Mouse (Mus musculus) kidney, embryonic 15.5 days (tissue): ENCODE results near the gene Itpr2. TPM values are rescaled to one million over a fixed set of nuclear protein-coding genes. Genes with fewer than 3 reads are reported as not detected.

Experiments used
- ATAC-seq: fragments of 200-750 bp; cut with Nextera tagmentation; replicated peaks from 2 replicates; pipeline ENCODE4 v1.8.0; 2017; ENCODE audit warnings: moderate TSS enrichment; ENCODE audit not compliant: low FRiP score
- H3K27ac ChIP-seq: fragments of 300-500 bp; sonication (generic); 2 replicates; pipeline ENCODE4 v1.5.1; 2015; ENCODE audit warnings: mild to moderate bottlenecking, inconsistent platforms
- H3K27me3 ChIP-seq: fragments of 300-500 bp; sonication (generic); 2 replicates; pipeline ENCODE4 v1.6.1; 2015; ENCODE audit warnings: inconsistent platforms
- H3K36me3 ChIP-seq: fragments of 300-500 bp; sonication (generic); 2 replicates; pipeline ENCODE4 v1.6.1; 2015; ENCODE audit warnings: inconsistent platforms
- H3K4me1 ChIP-seq: fragments of 300-500 bp; sonication (generic); 2 replicates; pipeline ENCODE4 v1.6.1; 2015; ENCODE audit warnings: inconsistent platforms
- H3K4me2 ChIP-seq: fragments of 300-500 bp; sonication (generic); 2 replicates; pipeline ENCODE4 v1.6.1; 2015; ENCODE audit warnings: moderate library complexity, mild to moderate bottlenecking, inconsistent platforms
- H3K4me3 ChIP-seq: fragments of 300-500 bp; sonication (generic); replicated peaks from 2 replicates; pipeline ENCODE4 v1.5.1; 2015; ENCODE audit warnings: mild to moderate bottlenecking, inconsistent platforms
- H3K9ac ChIP-seq: fragments of 300-500 bp; sonication (generic); 2 replicates; pipeline ENCODE4 v1.6.1; 2015; ENCODE audit warnings: mild to moderate bottlenecking, inconsistent platforms
- H3K9me3 ChIP-seq: fragments of 300-500 bp; sonication (generic); replicated peaks from 2 replicates; pipeline ENCODE4 v1.6.1; 2016; ENCODE audit warnings: inconsistent platforms
- WGBS: fragments of 180-500 bp; shearing (Covaris S2); methylation state at CpG from one replicate; pipeline ENCODE4 v1.1.7; 2015; ENCODE audit warnings: mixed read lengths; 5-methylcytosine and 5-hydroxymethylcytosine counted together
- polyA plus RNA-seq: library from polyadenylated mRNA; unstranded; fragments of >200 nt; fragmentation: Nextera tagmentation; extraction: Ambion mirVana; gene quantifications from 2 replicates; pipeline ENCODE4 v1.2.1, GENCODE M21; 2015

Itpr2 gene
- polyA plus RNA-seq, 1 experiment from 2014 or later = 15.0 TPM

DNA sequence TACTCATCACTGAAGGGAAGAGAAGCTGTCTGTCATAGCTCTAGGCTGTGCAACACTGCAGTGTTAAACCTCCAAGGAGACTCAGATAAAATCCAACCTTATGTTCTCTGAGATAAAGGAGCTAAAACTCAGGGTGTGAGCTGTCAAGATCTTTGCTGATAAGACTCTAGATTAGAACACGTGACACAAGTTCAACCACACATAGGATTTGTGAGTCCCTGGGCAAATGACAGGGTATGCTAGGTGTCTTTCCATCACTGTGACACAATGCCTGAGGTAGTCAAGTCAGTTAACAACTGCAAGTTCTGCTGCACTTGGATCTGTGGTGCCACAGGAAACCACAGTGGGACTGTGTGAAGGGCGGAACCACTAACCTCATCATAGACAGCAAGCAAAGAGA is 67.8 kb downstream of the Itpr2 start:
- no peak for ATAC-seq
- no peaks in the 10 kb centered on the region for H3K27me3 ChIP-seq
- H3K4me3 ChIP-seq = no peak overlapping the region
- H3K36me3 ChIP-seq = no peaks in the 10 kb centered on the region
- no peak overlapping the region for H3K4me2 ChIP-seq
- H3K27ac ChIP-seq = no peak overlapping the region
- 96% methylated on average over 2 of the region's 2 CpGs for WGBS
- no peak overlapping the region for H3K9ac ChIP-seq
- H3K4me1 ChIP-seq = peaks cover 10% of the 10 kb centered on the region
- H3K9me3 ChIP-seq = no peaks in the 10 kb centered on the region

DNA sequence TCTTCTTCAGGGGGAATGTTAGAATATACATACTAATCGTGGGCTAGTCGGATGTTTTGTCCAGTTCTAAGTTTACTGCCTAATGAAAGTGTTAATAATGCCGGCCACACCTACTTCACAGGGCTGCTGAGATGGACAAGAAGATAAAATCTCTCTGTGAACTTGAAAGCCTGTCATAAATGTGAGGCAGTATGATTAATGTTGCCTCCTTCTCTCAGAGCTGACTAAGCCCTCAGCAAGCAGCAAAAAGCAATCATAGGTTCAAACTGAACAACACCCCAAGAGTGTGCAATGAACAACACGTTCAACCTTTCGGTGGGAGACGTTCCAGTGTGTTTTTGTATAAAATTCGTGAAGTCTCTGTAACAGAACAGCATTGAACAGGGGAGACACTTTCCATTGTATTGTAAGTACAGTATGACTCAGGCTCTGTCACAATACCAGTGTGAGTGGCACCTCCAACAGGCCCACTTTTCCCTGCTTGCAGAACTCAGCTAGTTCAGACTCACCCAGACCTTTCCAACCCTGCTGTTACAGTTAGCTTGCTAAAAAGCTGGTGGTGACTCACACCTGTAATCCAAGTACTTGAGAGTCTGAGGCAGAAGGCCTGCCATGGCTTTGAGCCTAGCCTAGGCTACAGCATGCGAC is 69.7 kb downstream of the Itpr2 start:
- no peak overlapping the region for H3K4me3 ChIP-seq
- no peaks in the 10 kb centered on the region for H3K9me3 ChIP-seq
- no peaks in the 10 kb centered on the region for H3K27me3 ChIP-seq
- H3K4me1 ChIP-seq = peaks cover 10% of the 10 kb centered on the region
- no peak for ATAC-seq
- H3K36me3 ChIP-seq = no peaks in the 10 kb centered on the region
- H3K9ac ChIP-seq = no peak overlapping the region
- H3K27ac ChIP-seq = no peak overlapping the region
- no peak overlapping the region for H3K4me2 ChIP-seq
- WGBS = 65% methylated on average over 8 of the region's 8 CpGs

DNA sequence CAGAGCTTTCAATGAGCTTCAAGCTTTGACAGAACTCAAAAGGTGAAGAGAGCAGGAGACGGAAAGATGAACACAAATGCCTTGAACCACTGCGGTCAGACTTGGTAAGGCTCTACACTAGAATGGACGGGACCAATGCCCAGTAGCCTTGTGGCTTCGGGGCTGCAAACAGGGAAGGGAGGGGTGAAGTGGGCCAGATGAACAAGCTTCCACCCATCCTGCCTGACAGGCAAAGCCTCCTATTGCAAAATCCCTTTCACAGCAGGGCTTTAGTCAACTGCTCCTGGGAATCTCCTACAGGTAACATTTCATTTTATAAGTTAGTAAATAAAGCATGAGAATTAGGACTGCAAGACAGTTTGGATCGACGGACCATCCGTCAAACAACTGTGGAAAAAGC is 70.2 kb downstream of the Itpr2 start:
- H3K9me3 ChIP-seq = no peaks in the 10 kb centered on the region
- no peaks in the 10 kb centered on the region for H3K27me3 ChIP-seq
- H3K4me2 ChIP-seq = no peak overlapping the region
- 80% methylated on average over 7 of the region's 7 CpGs for WGBS
- peaks cover 10% of the 10 kb centered on the region for H3K4me1 ChIP-seq
- H3K27ac ChIP-seq = no peak overlapping the region
- H3K36me3 ChIP-seq = no peaks in the 10 kb centered on the region
- H3K9ac ChIP-seq = no peak overlapping the region
- no peak for ATAC-seq
- no peak overlapping the region for H3K4me3 ChIP-seq

DNA sequence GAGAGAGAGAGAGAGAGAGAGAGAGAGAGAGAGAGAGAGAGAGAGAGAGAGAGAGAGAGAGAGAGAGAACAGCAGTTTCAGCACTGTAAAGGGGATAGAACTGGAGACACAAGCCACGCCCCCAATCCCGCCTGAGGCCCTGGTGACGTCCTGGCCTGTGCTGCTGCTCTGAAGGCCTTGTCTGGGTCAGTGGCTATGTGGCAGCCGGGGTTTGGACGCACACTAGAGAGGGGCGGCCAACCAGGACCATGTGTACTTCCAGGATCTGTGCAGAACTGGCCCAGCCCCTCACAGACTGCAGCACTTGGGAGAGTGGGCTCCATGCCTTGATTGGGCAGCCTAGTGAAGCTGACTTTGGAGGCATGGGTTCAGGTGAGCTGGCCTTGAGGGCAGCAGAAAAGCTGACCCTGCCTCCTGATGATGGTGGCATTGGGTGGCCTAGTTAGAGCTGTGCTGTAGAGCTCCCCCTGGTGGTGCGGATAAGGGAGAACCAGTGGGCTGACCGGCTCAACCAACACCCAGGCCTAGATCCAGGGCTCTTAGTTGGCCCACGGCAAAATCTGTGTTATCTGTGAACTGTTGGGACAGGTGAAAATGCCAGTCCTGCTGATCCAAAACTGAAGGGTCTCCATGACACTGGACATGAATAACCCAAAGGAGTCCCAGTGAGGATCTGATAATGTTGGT is 72.2 kb downstream of the Itpr2 start:
- H3K9ac ChIP-seq = no peak overlapping the region
- no peaks in the 10 kb centered on the region for H3K36me3 ChIP-seq
- peak; percentile 94 for ATAC-seq
- H3K9me3 ChIP-seq = no peaks in the 10 kb centered on the region
- peaks cover 10% of the 10 kb centered on the region for H3K4me1 ChIP-seq
- 54% methylated on average over 9 of the region's 9 CpGs for WGBS
- no peaks in the 10 kb centered on the region for H3K27me3 ChIP-seq
- H3K27ac ChIP-seq = no peak overlapping the region
- no peak overlapping the region for H3K4me2 ChIP-seq
- no peak overlapping the region for H3K4me3 ChIP-seq

DNA sequence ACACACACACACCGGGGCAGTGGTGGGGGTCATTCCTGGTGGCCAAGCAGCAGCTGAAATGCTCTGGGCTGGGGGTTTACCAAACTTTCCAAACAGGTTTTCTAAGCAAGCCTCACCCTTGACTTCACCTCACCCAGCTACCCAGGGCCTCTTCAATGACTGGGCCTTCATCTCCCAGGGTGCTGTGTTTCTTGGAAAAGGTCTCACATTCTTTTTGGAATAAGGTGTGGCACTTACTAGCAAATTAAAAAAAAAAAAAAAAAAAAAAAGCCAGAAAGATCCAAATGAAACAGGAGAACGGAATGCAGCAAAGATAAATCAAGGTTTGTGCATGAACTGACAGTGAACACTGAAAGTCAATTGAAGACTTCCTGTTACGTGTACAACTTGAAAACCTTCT is 77.2 kb downstream of the Itpr2 start:
- Histone ChIP-seq H3K27ac (no peak overlapping the region), H3K4me1 (peaks cover 9% of the 10 kb centered on the region), H3K4me2 (no peak overlapping the region), H3K36me3 (no peaks in the 10 kb centered on the region), H3K4me3 (no peak overlapping the region), H3K9ac (no peak overlapping the region), H3K27me3 (no peaks in the 10 kb centered on the region), H3K9me3 (no peaks in the 10 kb centered on the region)
- no peak for ATAC-seq
- WGBS = 65% methylated on average over 3 of the region's 3 CpGs

DNA sequence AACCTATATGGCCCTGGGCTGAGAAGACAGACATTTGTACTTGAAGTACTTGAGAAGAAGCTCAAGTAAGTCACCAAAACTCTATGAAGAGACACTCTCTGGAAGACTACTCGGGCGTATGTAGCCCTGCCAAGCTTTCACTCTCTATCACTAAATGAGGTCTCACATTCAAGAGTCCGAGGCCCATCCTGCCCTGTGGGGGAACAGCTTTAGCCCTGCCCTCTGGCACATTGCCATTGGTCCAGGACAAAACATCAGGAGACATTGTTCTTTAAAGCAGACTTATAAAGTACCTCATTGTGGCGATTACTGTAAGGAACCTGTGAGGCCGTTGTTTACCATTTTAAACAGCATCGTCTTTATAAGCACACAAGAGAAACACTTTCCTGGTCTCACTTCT is 77.7 kb downstream of the Itpr2 start:
- H3K4me1 ChIP-seq = 0 out of 2 replicates have a peak, but pooled peaks cover 6% of the 10 kb centered on the region
- H3K9ac ChIP-seq = no peak overlapping the region
- no peak overlapping the region for H3K27ac ChIP-seq
- 81% methylated on average over 6 of the region's 6 CpGs for WGBS
- no peaks in the 10 kb centered on the region for H3K36me3 ChIP-seq
- H3K9me3 ChIP-seq = no peaks in the 10 kb centered on the region
- no peak overlapping the region for H3K4me3 ChIP-seq
- H3K27me3 ChIP-seq = no peaks in the 10 kb centered on the region
- no peak for ATAC-seq
- H3K4me2 ChIP-seq = no peak overlapping the region

DNA sequence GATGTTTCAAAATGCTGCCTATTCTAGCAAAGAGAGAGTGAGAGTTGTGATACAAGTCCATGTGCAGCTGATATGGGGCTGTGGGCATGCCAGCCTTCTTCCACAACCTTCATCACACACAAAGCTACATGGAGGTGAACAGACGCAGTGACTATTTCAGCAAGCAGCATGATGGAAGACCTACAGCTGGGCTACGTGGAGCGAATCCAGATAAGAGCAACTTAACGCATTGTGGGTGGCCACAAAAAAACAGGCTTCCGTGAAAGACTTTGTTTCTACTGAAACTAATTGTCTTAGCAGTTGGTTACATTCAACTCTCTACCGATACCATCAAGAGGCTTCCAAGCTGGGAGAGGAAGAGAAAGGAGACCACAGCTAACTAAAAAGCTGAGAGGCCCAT is 81.3 kb downstream of the Itpr2 start:
- H3K4me3 ChIP-seq = no peak overlapping the region
- no peak overlapping the region for H3K9ac ChIP-seq
- H3K36me3 ChIP-seq = no peaks in the 10 kb centered on the region
- H3K27me3 ChIP-seq = no peaks in the 10 kb centered on the region
- 61% methylated on average over 6 of the region's 6 CpGs for WGBS
- H3K27ac ChIP-seq = no peak overlapping the region
- H3K4me2 ChIP-seq = no peak overlapping the region
- H3K9me3 ChIP-seq = no peaks in the 10 kb centered on the region
- H3K4me1 ChIP-seq = 0 out of 2 replicates have a peak, but pooled peaks cover 4% of the 10 kb centered on the region
- ATAC-seq = no peak

DNA sequence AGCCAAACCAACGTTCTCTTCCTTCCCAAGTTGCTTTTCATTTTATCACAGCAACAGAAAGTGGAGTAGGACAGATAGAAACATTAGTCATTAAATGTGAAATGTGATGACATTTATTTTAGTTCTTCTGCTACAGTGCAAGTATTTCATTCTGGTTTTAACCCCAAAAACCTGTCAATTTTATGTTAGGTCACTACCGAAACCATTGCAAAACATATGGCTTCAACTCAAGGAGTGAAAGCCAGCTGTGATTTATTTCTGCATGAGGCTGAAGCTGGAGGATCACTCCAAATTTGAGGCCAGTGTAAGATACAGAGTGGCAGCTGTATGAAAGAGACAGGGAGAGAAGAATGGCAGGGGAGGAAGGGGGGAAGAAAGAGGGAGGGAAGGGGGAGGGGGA is 85.6 kb downstream of the Itpr2 start:
- WGBS = 51% methylated on average over 2 of the region's 2 CpGs

DNA sequence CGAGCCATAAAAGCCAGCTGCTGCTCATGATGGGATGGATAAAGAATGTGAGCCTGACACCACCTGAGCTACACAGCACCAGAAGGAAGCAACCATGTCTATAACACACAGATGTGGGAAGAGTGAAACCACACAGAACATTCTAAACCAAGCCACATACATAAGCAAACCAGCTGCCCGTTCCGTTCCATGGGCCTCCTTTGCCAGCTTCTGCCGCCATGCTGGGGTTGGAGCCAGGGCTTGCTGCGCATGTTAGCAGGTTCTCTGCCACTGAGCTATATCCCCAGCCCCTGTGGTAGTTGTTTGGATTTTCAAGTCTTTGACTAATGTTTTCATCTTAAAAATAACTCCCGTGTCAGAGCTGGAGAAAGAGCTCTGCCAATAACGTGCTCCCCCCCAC is 87.9 kb downstream of the Itpr2 start:
- H3K4me1 ChIP-seq = peaks cover 28% of the 10 kb centered on the region
- no peak overlapping the region for H3K4me3 ChIP-seq
- H3K9ac ChIP-seq = no peak overlapping the region
- no peak overlapping the region for H3K4me2 ChIP-seq
- no peaks in the 10 kb centered on the region for H3K36me3 ChIP-seq
- H3K27me3 ChIP-seq = no peaks in the 10 kb centered on the region
- no peaks in the 10 kb centered on the region for H3K9me3 ChIP-seq
- ATAC-seq = no peak
- H3K27ac ChIP-seq = no peak overlapping the region
- WGBS = 80% methylated on average over 7 of the region's 7 CpGs

More for the DNA sequence above, 85.6 kb downstream of the Itpr2 start:
- Histone ChIP-seq H3K9me3 (no peaks in the 10 kb centered on the region), H3K27ac (no peak overlapping the region), H3K4me2 (no peak overlapping the region), H3K27me3 (no peaks in the 10 kb centered on the region), H3K4me1 (peaks cover 20% of the 10 kb centered on the region), H3K36me3 (no peaks in the 10 kb centered on the region), H3K9ac (no peak overlapping the region), H3K4me3 (no peak overlapping the region)
- ATAC-seq = no peak

DNA sequence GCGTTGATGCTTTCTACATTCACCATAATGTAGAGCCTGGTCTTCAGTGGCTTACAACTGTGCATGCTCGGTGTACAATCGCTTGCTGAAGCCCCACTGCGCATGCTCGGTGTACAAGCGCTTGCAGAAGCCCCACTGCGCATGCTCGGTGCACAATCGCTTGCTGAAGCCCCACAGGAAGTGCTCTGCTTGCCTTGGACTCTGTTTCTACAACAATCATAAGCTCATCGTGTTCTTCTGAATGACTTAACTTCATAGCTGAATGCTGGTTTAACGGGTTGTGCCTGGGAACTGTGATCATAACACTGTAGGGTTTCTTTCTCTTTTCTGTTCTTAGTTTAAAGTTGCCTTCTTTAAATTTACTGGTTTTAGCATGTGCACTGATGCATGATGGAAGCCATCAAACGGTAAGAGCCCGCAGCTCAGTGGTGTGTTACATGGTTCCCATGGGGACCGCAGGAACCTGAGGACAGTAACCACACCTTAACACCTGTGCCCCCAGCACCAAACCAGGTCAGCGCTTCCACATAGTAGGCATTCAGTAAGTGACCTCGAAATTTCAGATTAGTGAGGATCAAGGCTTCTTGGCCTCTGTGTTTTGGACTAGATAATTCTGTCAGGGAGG is 90.5 kb downstream of the Itpr2 start:
- Histone ChIP-seq H3K4me1 (peaks cover 28% of the 10 kb centered on the region), H3K9me3 (no peaks in the 10 kb centered on the region), H3K36me3 (no peaks in the 10 kb centered on the region), H3K9ac (no peak overlapping the region), H3K27ac (no peak overlapping the region), H3K27me3 (no peaks in the 10 kb centered on the region), H3K4me2 (no peak overlapping the region), H3K4me3 (no peak overlapping the region)
- WGBS = 71% methylated on average over 16 of the region's 16 CpGs
- no peak for ATAC-seq

DNA sequence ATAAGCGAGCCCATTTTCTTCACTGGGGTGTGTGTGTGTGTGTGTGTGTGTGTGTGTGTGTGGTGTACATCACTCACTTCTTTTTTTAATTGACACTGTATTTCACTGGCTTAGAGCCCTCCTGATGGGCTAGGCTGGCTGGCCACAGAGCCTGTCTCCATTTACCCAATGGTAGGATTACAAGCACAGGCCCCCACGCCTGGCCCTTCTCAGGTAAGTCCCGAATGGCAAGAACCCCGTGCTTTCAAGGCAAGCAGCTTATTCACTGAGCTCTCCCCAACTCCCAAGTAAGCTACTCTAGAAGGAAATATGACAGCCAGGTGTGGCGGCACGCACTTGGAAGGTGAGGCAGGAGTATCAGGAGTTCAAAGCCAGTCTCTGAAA is 91.6 kb downstream of the Itpr2 start:
- H3K9ac ChIP-seq = no peak overlapping the region
- peaks cover 28% of the 10 kb centered on the region for H3K4me1 ChIP-seq
- H3K36me3 ChIP-seq = no peaks in the 10 kb centered on the region
- no peaks in the 10 kb centered on the region for H3K9me3 ChIP-seq
- WGBS = 75% methylated on average over 6 of the region's 6 CpGs
- ATAC-seq = no peak
- H3K27me3 ChIP-seq = no peaks in the 10 kb centered on the region
- H3K27ac ChIP-seq = peak overlapping the region; percentile 78; the same call in 1 of the 2 replicates
- no peak overlapping the region for H3K4me3 ChIP-seq
- H3K4me2 ChIP-seq = peak overlapping the region; percentile 57; the same call in 1 of the 2 replicates

DNA sequence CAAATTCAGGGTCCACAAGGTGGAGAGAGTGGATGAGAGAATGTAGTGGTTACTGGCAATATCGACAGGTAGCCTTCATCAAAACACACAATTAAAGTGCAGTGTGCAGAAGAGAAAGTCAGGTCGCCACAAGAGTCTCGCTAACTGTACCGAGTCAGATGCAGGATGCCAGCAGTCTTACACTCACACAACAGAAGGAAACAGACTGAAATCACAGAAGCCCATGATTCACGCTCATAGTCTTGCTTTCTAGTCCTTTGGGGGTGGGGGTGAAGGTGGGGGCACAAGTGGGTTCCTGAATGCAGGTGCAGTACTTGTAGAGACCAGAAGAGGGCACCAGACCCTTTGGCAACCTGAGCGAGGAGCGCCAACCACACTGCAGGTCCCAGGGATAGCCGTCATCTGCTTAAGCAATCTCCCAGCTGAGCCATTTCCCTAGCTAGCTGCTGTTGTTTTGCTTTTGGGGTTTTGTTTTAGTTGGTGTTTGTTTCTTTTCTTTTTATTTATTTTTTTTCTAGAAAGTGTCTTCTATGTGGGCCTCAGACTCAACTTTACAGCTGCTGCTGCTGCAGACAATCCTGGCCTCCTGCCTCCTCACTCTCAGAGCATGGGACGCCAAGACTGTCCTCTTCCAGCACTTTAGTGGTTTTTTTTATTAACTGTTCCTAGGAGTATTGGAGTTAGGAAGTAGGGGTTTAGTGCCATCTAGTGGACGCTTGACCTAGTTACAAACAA is 92.2 kb downstream of the Itpr2 start:
- Histone ChIP-seq H3K4me1 (peaks cover 28% of the 10 kb centered on the region), H3K9me3 (no peaks in the 10 kb centered on the region), H3K4me3 (peak overlapping the region; percentile 21), H3K27ac (peak overlapping the region; percentile 78; the same call in 1 of the 2 replicates), H3K36me3 (no peaks in the 10 kb centered on the region), H3K4me2 (peak overlapping the region; percentile 57), H3K27me3 (no peaks in the 10 kb centered on the region), H3K9ac (no peak overlapping the region)
- ATAC-seq = peak; percentile 80
- 27% methylated on average over 10 of the region's 10 CpGs for WGBS
